Mouse (Mus musculus) skeletal muscle tissue, adult 2 months (tissue): Measurements from ENCODE around the gene Lzts2.

Experiments used
- DNase-seq: peaks from one replicate; pipeline ENCODE4 v3.0.0-alpha.2; 2012; ENCODE audit warnings: low read depth, low spot score

The Lzts2 gene

GRCm38 (mm10) chr19:45048644-45049365, 34.6 kb downstream of the Lzts2 start:
- DNase-seq: no peak

GRCm38 (mm10) chr19:45049523-45049922, 35.3 kb downstream of the Lzts2 start:
- peak; percentile 41 for DNase-seq

GRCm38 (mm10) chr19:45053451-45053850, 39.2 kb downstream of the Lzts2 start:
- no peak for DNase-seq

- no peak for DNase-seq
Observed at GRCm38 (mm10) chr19:45054892-45055690, 40.9 kb downstream of the Lzts2 start.

- DNase-seq: peak; percentile 69
Observed at GRCm38 (mm10) chr19:45056364-45056763, 42.1 kb downstream of the Lzts2 start.

GRCm38 (mm10) chr19:45056908-45057698, 42.9 kb downstream of the Lzts2 start:
- DNase-seq: peak; percentile 62

- no peak for DNase-seq
Observed at GRCm38 (mm10) chr19:45057724-45058112, 43.5 kb downstream of the Lzts2 start.

- DNase-seq: peak; percentile 96
Observed at GRCm38 (mm10) chr19:45058113-45058839, 44.1 kb downstream of the Lzts2 start.

GRCm38 (mm10) chr19:45058841-45059240, 44.6 kb downstream of the Lzts2 start:
- no peak for DNase-seq

GRCm38 (mm10) chr19:45063565-45064292, 49.5 kb downstream of the Lzts2 start:
- DNase-seq: no peak

GRCm38 (mm10) chr19:45065226-45065625, 51.0 kb downstream of the Lzts2 start:
- DNase-seq: no peak

GRCm38 (mm10) chr19:45067170-45067569, 53.0 kb downstream of the Lzts2 start:
- no peak for DNase-seq

GRCm38 (mm10) chr19:45067758-45068510, 53.7 kb downstream of the Lzts2 start:
- DNase-seq: no peak

GRCm38 (mm10) chr19:45073871-45074542, 59.8 kb downstream of the Lzts2 start:
- peak; percentile 70 for DNase-seq

GRCm38 (mm10) chr19:45074580-45075322, 60.5 kb downstream of the Lzts2 start, which contains the start of gene Kazald1:
Kazald1 (plus strand) TSS chr19:45075241.
- DNase-seq: peak; percentile 95

GRCm38 (mm10) chr19:45075323-45076035, 61.3 kb downstream of the Lzts2 start:
- DNase-seq: no peak

GRCm38 (mm10) chr19:45076036-45076575, 61.9 kb downstream of the Lzts2 start:
- DNase-seq: no peak
